Mouse (Mus musculus) colon, adult 2 months (tissue): ENCODE results near the gene Zfp942. TPM values are rescaled to one million over a fixed set of nuclear protein-coding genes. Genes with fewer than 3 reads are reported as not detected.

Source experiments
- polyA plus RNA-seq: library from polyadenylated mRNA; depleted of rRNA; stranded (reverse); fragments of >200 nt; gene quantifications from 2 replicates; pipeline ENCODE4 v1.2.3, GENCODE M21; 2012; rRNA removed

Zfp942 gene
- 1.1 and 1.6 TPM in 2 replicates for polyA plus RNA-seq

GRCm38 (mm10) chr17:21962107-21962907 lies at the start of gene Zfp942, which contains the start of gene Zfp943:
Zfp942 (minus strand) TSS chr17:21962464.
Zfp943 (plus strand) TSS chr17:21962552.

DNA sequence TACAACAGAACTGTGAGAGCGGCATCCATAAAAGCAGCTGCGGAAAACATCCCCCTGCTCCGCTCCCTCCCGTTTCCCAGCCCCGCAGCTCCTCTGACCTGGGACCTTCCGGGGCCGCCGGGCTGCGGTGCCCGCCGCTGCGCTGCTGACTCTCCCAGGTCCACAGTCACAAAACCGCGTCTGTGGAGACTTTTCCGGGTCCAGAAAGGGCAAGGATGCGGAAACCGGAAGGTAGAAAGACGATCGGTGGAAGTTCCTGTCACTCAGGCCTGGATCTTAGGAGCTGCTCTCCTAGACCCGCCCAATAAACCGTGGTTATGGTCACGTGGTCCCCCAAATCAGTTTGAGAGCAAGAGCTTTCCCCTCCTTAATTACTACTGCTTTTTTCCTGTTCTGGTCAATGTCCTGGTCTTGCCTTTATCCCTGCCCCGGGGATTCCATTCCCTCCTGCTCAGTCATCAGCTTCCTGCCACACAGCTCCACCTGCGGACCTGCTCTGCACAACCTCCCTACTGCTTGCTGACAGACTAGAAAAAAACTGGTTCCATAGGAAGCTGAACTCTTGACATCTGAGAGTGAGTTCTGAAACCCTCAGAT lies 52.7 kb downstream of the Zfp942 start, which contains the start of gene Zfp995:
Zfp995 (minus strand) TSS at position 471 of the 597 bp plus-strand sequence.

Other genes starting within 250 kb of the Zfp942 start
- gene Zfp229, start 231.7 kb downstream of the Zfp942 start, polyA plus RNA-seq: 1.2 and 1.3 TPM in 2 replicates
- 0.07 and 0.13 TPM in 2 replicates for gene Zfp820, start 116.7 kb downstream of the Zfp942 start, polyA plus RNA-seq
- 0.80 and 0.84 TPM in 2 replicates for gene Zfp995, start 52.5 kb downstream of the Zfp942 start, polyA plus RNA-seq
- gene Zfp943, start 88 bp upstream of the Zfp942 start, polyA plus RNA-seq: 2.2 and 3.9 TPM in 2 replicates
- gene Zfp947, start 203.7 kb upstream of the Zfp942 start, polyA plus RNA-seq: 0.09 and 0.14 TPM in 2 replicates